Mouse (Mus musculus) cerebellum, adult 9-11 months (tissue): ENCODE measurements around the gene Vmn1r23.
"Not testable (repeated sequence)": the region's sequence is repeated elsewhere in the genome, so short reads cannot be mapped to it uniquely, and the experiment has no call there.

ENCODE experiments used
- DNase-seq: peaks from one replicate; pipeline ENCODE4 v3.0.0; 2022

The Vmn1r23 gene

GRCm38 (mm10) chr6:57926738-57927137 is at the start of gene Vmn1r23:
TSS of gene Vmn1r23 (minus strand) at chr6:57926838.
- no peak for DNase-seq

GRCm38 (mm10) chr6:57961403-57961802 is 34.8 kb upstream of the Vmn1r23 start, which contains the start of gene Vmn1r24:
TSS of gene Vmn1r24 (minus strand) at chr6:57961503.
- DNase-seq, result not testable (repeated sequence)

GRCm38 (mm10) chr6:57907928-57908327 is 18.7 kb downstream of the Vmn1r23 start, which contains the start of gene Vmn1r22:
TSS of gene Vmn1r22 (minus strand) at chr6:57908028.
- DNase-seq, result no peak
